Mouse (Mus musculus): ENCODE results near the gene Tenm2. TPM values are rescaled to one million over a fixed set of nuclear protein-coding genes. Genes with fewer than 3 reads are reported as not detected.
A peak's percentile ranks its signal among the peaks of the same experiment; 100 is the strongest.

The Tenm2 gene
- polyA plus RNA-seq, 1 experiment from 2014 or later, result 0.80 TPM

DNA sequence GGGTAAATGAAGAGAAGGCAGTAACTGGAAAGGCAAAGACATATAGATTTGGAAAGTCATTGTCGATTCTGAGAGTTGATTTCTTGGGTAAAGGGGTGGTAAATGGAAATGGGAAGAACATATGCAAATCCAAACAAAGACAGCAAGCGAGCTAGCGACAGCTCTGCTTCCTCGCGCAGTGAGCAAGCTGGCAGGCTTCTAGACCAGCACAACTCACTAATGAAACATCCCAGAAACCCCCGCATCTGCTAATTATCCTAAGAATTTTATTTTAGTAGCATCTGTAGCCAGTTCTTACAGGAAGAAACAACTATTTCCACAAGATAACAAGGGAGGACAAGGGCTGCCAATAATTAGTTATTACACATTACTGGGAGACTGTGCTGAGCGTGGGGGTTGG, 727.5 kb downstream of the Tenm2 start:
- Histone ChIP-seq H3K27me3 (ENCODE audit: insufficient read depth, low read length) (no peaks in the 10 kb centered on the region), H3K4me2 (ENCODE audit: low read length) (no peak overlapping the region), H3K4me1 (replicated peaks; ENCODE audit: insufficient read depth, low read length) (no peaks in the 10 kb centered on the region), H3K9ac (ENCODE audit: low read depth, low read length) (no peak overlapping the region), H3K27ac (no peak overlapping the region), H3K36me3 (ENCODE audit: insufficient read depth, low read length) (no peaks in the 10 kb centered on the region), H3K4me3 (replicated peaks; ENCODE audit: low read depth, low read length) (no peak overlapping the region), H3K9me3 (replicated peaks; ENCODE audit: low read length) (no peaks in the 10 kb centered on the region)
- no peak for TF ChIP-seq CTCF (IDR thresholded peaks at IDR 0.05; ENCODE audit: low read depth)
- DNase-seq (ENCODE audit: low spot score), result no peak
- 76% methylated on average over 7 of the region's 7 CpGs for WGBS
- no peak for ATAC-seq (replicated peaks; ENCODE audit: low FRiP score, low read depth)

DNA sequence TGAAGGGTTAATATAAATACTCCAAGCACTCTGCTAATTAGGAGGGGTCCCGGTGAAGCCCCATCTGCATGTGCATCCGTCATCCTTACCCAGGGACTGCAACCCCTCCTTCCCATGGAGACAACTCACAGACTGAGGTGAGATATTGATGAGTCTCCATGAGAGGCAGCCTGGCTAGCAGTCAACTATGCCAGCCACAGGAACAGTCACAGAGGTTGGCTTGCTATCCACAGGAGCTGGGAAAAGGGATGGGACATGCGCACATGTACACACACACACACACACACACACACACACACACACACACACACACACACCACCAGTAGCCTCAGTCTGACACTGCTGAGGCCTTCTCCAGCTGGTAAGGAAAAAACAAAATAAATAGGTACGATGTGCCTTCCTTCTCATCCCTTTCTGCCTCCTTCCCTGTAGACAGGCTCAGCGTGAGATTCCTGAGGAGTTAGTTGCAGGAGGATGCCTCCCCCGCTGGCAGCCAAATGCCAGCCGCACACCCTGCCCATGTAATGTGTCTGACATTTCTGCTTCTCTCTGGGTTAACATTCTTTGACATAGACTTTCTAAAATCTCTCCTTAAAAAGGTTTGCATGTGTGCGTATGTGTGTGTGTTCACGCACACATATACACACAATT, 740.7 kb downstream of the Tenm2 start:
- no peaks in the 10 kb centered on the region for H3K36me3 ChIP-seq (ENCODE audit: insufficient read depth, low read length)
- DNase-seq (ENCODE audit: low spot score), result no peak
- 71% methylated on average over 9 of the region's 9 CpGs for WGBS

DNA sequence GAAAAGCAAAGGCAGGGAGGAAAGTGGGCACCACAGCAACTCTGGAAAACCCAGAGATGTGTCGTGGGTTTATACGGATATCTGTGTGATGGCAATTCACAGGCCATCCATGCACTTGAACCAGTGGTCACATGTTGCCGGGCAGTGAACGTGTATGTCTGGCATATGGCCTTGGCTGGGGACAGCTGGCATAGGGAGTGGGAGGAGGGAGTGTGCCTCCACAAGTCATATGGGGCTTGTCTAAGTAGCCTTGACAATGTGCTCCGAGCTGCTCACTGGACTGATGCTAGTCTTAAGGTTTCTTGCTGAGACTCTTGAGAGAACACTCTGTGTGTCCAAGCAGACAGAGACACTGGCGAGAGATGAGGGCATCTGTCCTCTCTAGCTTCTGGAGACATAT, 743.5 kb downstream of the Tenm2 start:
- Histone ChIP-seq H3K27ac (no peak overlapping the region), H3K4me2 (ENCODE audit: low read length) (no peak overlapping the region), H3K9me3 (replicated peaks; ENCODE audit: low read length) (no peaks in the 10 kb centered on the region), H3K9ac (ENCODE audit: low read depth, low read length) (no peak overlapping the region), H3K4me1 (replicated peaks; ENCODE audit: insufficient read depth, low read length) (no peaks in the 10 kb centered on the region), H3K27me3 (ENCODE audit: insufficient read depth, low read length) (no peaks in the 10 kb centered on the region), H3K36me3 (ENCODE audit: insufficient read depth, low read length) (no peaks in the 10 kb centered on the region), H3K4me3 (replicated peaks; ENCODE audit: low read depth, low read length) (no peak overlapping the region)
- ATAC-seq (replicated peaks; ENCODE audit: low FRiP score, low read depth), result no peak
- no peak for TF ChIP-seq CTCF (IDR thresholded peaks at IDR 0.05; ENCODE audit: low read depth)
- 82% methylated on average over 6 of the region's 6 CpGs for WGBS
- no peak for DNase-seq (ENCODE audit: low spot score)

More for the DNA sequence above, 740.7 kb downstream of the Tenm2 start:
- H3K9ac ChIP-seq (ENCODE audit: low read depth, low read length), result no peak overlapping the region
- no peak for TF ChIP-seq CTCF (IDR thresholded peaks at IDR 0.05; ENCODE audit: low read depth)
- H3K27me3 ChIP-seq (ENCODE audit: insufficient read depth, low read length), result no peaks in the 10 kb centered on the region
- H3K27ac ChIP-seq, result no peak overlapping the region
- no peak overlapping the region for H3K4me3 ChIP-seq (replicated peaks; ENCODE audit: low read depth, low read length)
- ATAC-seq (replicated peaks; ENCODE audit: low FRiP score, low read depth), result no peak; the same call in 1 of the 2 replicates
- no peaks in the 10 kb centered on the region for H3K9me3 ChIP-seq (replicated peaks; ENCODE audit: low read length)
- no peak overlapping the region for H3K4me2 ChIP-seq (ENCODE audit: low read length)
- no peaks in the 10 kb centered on the region for H3K4me1 ChIP-seq (replicated peaks; ENCODE audit: insufficient read depth, low read length)

DNA sequence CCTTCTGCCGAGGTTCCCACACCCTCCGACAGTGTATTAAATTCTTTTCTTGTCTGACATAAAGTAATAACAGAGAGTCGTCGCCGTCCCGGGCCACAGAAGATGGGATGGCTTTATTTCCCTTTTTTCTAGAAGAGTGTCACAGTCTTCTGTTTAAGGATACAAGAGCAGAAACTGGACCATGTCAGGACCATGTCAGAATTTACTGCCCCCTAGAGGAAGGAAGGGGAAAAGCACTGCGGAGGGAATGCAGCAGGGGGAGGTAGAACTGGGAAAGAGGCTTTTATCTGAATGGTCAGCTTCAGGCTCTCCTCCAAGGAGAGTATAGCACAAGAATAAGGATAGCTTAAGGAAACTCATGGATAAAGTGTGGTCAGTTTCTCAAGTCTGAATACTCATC, 745.7 kb downstream of the Tenm2 start:
- no peak overlapping the region for H3K27ac ChIP-seq
- H3K9me3 ChIP-seq (replicated peaks; ENCODE audit: low read length), result no peaks in the 10 kb centered on the region
- H3K36me3 ChIP-seq (ENCODE audit: insufficient read depth, low read length), result no peaks in the 10 kb centered on the region
- H3K4me2 ChIP-seq (ENCODE audit: low read length), result no peak overlapping the region
- WGBS, result 61% methylated on average over 7 of the region's 7 CpGs
- H3K4me3 ChIP-seq (replicated peaks; ENCODE audit: low read depth, low read length), result no peak overlapping the region
- no peaks in the 10 kb centered on the region for H3K4me1 ChIP-seq (replicated peaks; ENCODE audit: insufficient read depth, low read length)
- DNase-seq (ENCODE audit: low spot score) (peak; percentile 50), ATAC-seq (replicated peaks; ENCODE audit: low FRiP score, low read depth) (no peak)
- H3K9ac ChIP-seq (ENCODE audit: low read depth, low read length), result no peak overlapping the region
- H3K27me3 ChIP-seq (ENCODE audit: insufficient read depth, low read length), result no peaks in the 10 kb centered on the region
- peak; percentile 76 for TF ChIP-seq CTCF (IDR thresholded peaks at IDR 0.05; ENCODE audit: low read depth)

DNA sequence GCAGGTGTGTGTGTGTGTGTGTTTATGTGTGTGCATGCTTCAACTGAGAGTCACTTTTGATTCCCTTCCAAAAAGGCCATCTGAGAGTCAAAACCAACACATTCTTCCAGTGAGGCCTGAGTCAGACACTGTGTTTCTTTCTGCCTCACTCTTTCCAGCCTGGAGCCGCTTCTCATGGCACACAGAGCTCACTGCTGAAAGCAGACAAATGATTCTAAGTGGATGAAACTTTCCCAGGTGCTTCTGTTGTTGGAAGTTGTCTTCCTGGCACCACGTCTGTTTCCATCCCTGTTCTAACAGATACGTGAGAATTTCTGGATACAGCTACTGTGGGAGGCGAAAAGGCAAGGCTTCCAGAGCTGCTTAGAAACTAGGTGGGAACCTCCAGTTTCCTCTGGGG, 747.1 kb downstream of the Tenm2 start:
- Histone ChIP-seq H3K4me2 (ENCODE audit: low read length) (no peak overlapping the region), H3K9me3 (replicated peaks; ENCODE audit: low read length) (no peaks in the 10 kb centered on the region), H3K36me3 (ENCODE audit: insufficient read depth, low read length) (no peaks in the 10 kb centered on the region), H3K27me3 (ENCODE audit: insufficient read depth, low read length) (no peaks in the 10 kb centered on the region), H3K4me1 (replicated peaks; ENCODE audit: insufficient read depth, low read length) (no peaks in the 10 kb centered on the region), H3K4me3 (replicated peaks; ENCODE audit: low read depth, low read length) (no peak overlapping the region), H3K27ac (no peak overlapping the region), H3K9ac (ENCODE audit: low read depth, low read length) (no peak overlapping the region)
- DNase-seq (ENCODE audit: low spot score) (no peak), ATAC-seq (replicated peaks; ENCODE audit: low FRiP score, low read depth) (no peak)
- 76% methylated on average over 4 of the region's 4 CpGs for WGBS
- no peak for TF ChIP-seq CTCF (IDR thresholded peaks at IDR 0.05; ENCODE audit: low read depth)

DNA sequence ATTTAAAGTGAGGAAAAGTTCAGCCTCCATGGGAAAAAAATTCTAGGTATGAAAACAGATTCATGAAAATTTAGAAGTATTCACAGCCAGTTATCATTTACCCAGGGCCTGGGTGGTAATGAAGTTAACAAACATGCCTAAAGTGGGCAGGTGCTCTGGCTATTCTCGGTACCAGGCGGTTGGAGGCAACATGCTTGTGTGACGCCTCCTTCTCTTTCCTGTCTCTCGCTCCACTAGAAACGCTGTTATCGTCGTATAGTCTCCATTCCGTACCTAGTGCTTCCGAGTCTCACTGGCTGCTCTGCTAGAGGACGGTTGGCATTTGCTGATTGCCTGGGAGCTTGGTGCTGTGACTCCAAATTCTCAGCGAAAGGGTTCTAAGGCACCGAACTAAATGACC, 749.7 kb downstream of the Tenm2 start:
- Histone ChIP-seq H3K27me3 (ENCODE audit: insufficient read depth, low read length) (no peaks in the 10 kb centered on the region), H3K9me3 (replicated peaks; ENCODE audit: low read length) (no peaks in the 10 kb centered on the region), H3K4me2 (ENCODE audit: low read length) (no peak overlapping the region), H3K4me1 (replicated peaks; ENCODE audit: insufficient read depth, low read length) (no peaks in the 10 kb centered on the region), H3K27ac (no peak overlapping the region), H3K4me3 (replicated peaks; ENCODE audit: low read depth, low read length) (no peak overlapping the region), H3K36me3 (ENCODE audit: insufficient read depth, low read length) (no peaks in the 10 kb centered on the region), H3K9ac (ENCODE audit: low read depth, low read length) (no peak overlapping the region)
- WGBS, result 65% methylated on average over 12 of the region's 12 CpGs
- ATAC-seq (replicated peaks; ENCODE audit: low FRiP score, low read depth), result no peak
- no peak for TF ChIP-seq CTCF (IDR thresholded peaks at IDR 0.05; ENCODE audit: low read depth)
- DNase-seq (ENCODE audit: low spot score), result no peak

All from kidney, postnatal 0 days (tissue).